Mouse (Mus musculus) naive thymus-derived CD4-positive, alpha-beta T cell, adult 2 months (primary cell): ENCODE results near the gene Gm5936.
"Not testable (repeated sequence)": the region's sequence is repeated elsewhere in the genome, so short reads cannot be mapped to it uniquely, and the experiment has no call there.

Experiments
- DNase-seq: peaks from one replicate; pipeline ENCODE4 v3.0.0-alpha.2; 2011; ENCODE audit warnings: low read depth

Gm5936 gene

GRCm38 (mm10) chrX:74836842-74837522 lies at the start of gene Gm5936:
TSS of gene Gm5936 (plus strand) at chrX:74837196.
- not testable (repeated sequence) for DNase-seq

- not testable (repeated sequence) for DNase-seq
Measured at GRCm38 (mm10) chrX:74856104-74856503, 19.1 kb downstream of the Gm5936 start.

GRCm38 (mm10) chrX:74880123-74880522 lies 43.1 kb downstream of the Gm5936 start:
- not testable (repeated sequence) for DNase-seq
